Mouse (Mus musculus) liver, embryonic 16.5 days (tissue): Measurements from ENCODE around the gene 9530053A07Rik. TPM values are rescaled to one million over a fixed set of nuclear protein-coding genes. Genes with fewer than 3 reads are reported as not detected.
"Not testable (repeated sequence)": the region's sequence is repeated elsewhere in the genome, so short reads cannot be mapped to it uniquely, and the experiment has no call there.

ENCODE experiments used
- ATAC-seq: fragments of 200-750 bp; cut with Nextera tagmentation; 2 replicates; pipeline ENCODE4 v1.8.0; 2017; ENCODE audit warnings: low read depth, mild to moderate bottlenecking, moderate number of reproducible peaks, moderate library complexity
- H3K27ac ChIP-seq: fragments of 300-500 bp; sonication (generic); 2 replicates; pipeline ENCODE4 v1.5.1; 2014; ENCODE audit warnings: mild to moderate bottlenecking, low read length
- H3K27me3 ChIP-seq: fragments of 300-500 bp; sonication (generic); 2 replicates; pipeline ENCODE4 v1.6.1; 2014; ENCODE audit warnings: low read depth, low read length, mixed read lengths; ENCODE audit not compliant: control insufficient read depth, insufficient read depth
- H3K36me3 ChIP-seq: fragments of 300-500 bp; sonication (generic); 2 replicates; pipeline ENCODE4 v1.6.1; 2014; ENCODE audit warnings: mild to moderate bottlenecking; ENCODE audit not compliant: control insufficient read depth, insufficient read depth
- H3K4me1 ChIP-seq: fragments of 300-500 bp; sonication (generic); 2 replicates; pipeline ENCODE4 v1.6.1; 2014; ENCODE audit warnings: low read depth, low read length, mixed read lengths; ENCODE audit not compliant: control insufficient read depth
- H3K4me2 ChIP-seq: fragments of 300-500 bp; sonication (generic); 2 replicates; pipeline ENCODE4 v1.6.1; 2014; ENCODE audit warnings: low read depth, low read length, mixed read lengths
- H3K4me3 ChIP-seq: fragments of 300-500 bp; sonication (generic); 2 replicates; pipeline ENCODE4 v1.5.1; 2014; ENCODE audit warnings: low read depth, mild to moderate bottlenecking, low read length
- H3K9ac ChIP-seq: fragments of 300-500 bp; sonication (generic); 2 replicates; pipeline ENCODE4 v1.6.1; 2014; ENCODE audit warnings: low read depth, low read length
- H3K9me3 ChIP-seq: fragments of 300-500 bp; sonication (generic); replicated peaks from 2 replicates; pipeline ENCODE4 v1.6.1; 2016; ENCODE audit warnings: low read length; ENCODE audit not compliant: control insufficient read depth
- WGBS: fragments of 180-500 bp; shearing (Covaris S2); extraction: QIAGEN DNeasy Blood & Tissue Kit; methylation state at CpG from one replicate; pipeline ENCODE4 v1.1.7; 2014; ENCODE audit not compliant: insufficient replicate concordance; 5-methylcytosine and 5-hydroxymethylcytosine counted together
- polyA plus RNA-seq: library from polyadenylated mRNA; unstranded; fragments of >200 nt; fragmentation: Nextera tagmentation; extraction: Ambion mirVana; gene quantifications from 2 replicates; pipeline ENCODE4 v1.2.1, GENCODE M21; 2015

9530053A07Rik gene
- polyA plus RNA-seq, 1 experiment from 2014 or later = not detected

DNA sequence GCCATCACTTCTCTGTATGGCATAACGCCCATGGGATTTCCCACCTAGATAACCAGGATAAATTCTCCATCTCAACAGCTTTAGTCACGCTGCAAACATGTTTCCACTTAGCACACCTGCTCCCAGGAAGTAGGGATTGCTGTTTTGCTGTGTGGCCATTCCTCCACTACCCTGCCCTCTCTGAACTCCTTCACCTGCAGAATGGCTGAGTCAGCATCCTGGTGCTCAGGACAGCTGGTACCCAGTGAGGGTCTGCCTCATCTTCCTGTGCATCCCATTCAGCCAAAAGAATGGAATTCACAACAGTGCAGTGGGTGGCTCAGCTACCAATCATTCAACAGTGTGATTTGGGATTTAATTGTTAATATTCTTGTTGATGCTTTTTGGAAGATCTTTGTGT lies 14.6 kb upstream of the 9530053A07Rik start:
- no peak overlapping the region for H3K4me2 ChIP-seq
- H3K36me3 ChIP-seq = no peaks in the 10 kb centered on the region
- ATAC-seq = no peak
- WGBS = 61% methylated on average over 2 of the region's 2 CpGs
- no peak overlapping the region for H3K27ac ChIP-seq
- no peaks in the 10 kb centered on the region for H3K9me3 ChIP-seq
- no peak overlapping the region for H3K9ac ChIP-seq
- no peaks in the 10 kb centered on the region for H3K4me1 ChIP-seq
- no peak overlapping the region for H3K4me3 ChIP-seq
- no peaks in the 10 kb centered on the region for H3K27me3 ChIP-seq

DNA sequence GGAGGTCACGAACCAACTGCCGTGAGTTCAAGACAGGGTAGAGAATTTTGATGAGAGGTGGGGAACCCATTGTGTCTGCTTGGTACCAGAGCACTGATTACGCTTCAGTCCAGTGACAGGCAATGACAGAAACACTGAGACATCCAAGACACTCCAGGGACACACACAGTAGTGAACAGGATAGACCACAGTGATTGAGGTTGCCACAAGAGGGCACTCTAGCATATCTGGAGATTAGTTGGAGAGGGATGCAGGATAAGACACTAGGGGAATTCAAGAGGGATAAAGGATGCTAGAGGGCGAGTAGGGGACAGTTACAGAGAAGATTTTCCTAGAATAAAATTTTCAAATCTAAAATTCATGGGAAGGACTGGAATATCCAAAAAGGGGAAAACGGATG lies 8.3 kb downstream of the 9530053A07Rik start:
- Histone ChIP-seq H3K4me1 (no peaks in the 10 kb centered on the region), H3K4me2 (no peak overlapping the region), H3K27ac (no peak overlapping the region), H3K4me3 (no peak overlapping the region), H3K9me3 (no peaks in the 10 kb centered on the region), H3K9ac (no peak overlapping the region), H3K36me3 (no peaks in the 10 kb centered on the region), H3K27me3 (no peaks in the 10 kb centered on the region)
- no peak for ATAC-seq
- 46% methylated on average over 5 of the region's 5 CpGs for WGBS

DNA sequence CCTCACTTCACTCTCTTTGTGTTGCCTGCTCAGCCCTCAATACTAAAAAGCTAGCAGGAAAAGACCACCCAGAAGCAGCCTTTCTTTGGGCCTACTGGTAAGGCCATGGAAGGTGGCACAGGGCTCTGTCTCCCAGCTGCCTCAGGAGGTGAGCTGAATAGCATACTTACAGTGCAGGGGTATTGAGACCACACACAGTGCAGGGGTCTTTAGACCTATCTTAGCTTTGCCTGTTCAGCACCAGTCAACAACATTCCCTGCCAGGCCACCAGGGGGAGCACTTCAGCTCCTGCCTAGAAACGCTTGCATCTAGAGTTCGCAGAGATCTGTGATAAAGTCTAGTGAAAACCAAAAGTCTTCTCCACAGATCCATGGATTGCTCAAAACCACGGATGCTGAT lies 19.0 kb downstream of the 9530053A07Rik start:
- H3K9me3 ChIP-seq = no peaks in the 10 kb centered on the region
- no peaks in the 10 kb centered on the region for H3K4me1 ChIP-seq
- no peaks in the 10 kb centered on the region for H3K36me3 ChIP-seq
- ATAC-seq = no peak
- no peak overlapping the region for H3K4me2 ChIP-seq
- no peaks in the 10 kb centered on the region for H3K27me3 ChIP-seq
- H3K4me3 ChIP-seq = no peak overlapping the region
- no peak overlapping the region for H3K9ac ChIP-seq
- WGBS = 3% methylated on average over 3 of the region's 3 CpGs
- no peak overlapping the region for H3K27ac ChIP-seq

DNA sequence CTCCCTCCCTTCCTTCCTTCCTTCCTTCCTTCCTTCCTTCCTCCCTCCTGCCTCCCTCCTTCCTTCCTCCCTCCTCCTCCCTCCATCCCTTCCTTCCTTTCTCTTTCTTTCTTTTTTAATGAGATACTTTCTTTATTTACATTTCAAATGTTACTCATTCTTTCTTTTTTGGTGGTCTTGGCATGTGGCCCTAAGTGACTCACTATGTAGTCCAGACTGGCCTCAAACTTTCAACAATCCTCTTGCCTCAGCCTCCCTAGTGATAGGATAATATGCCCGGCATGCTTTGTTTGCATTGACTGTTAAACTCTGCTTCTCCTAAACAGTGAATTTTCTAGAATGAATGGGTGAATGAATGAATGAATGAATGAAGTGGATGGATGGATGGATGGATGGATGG lies 20.6 kb downstream of the 9530053A07Rik start:
- Histone ChIP-seq H3K27ac (no peak overlapping the region), H3K27me3 (no peaks in the 10 kb centered on the region), H3K4me2 (no peak overlapping the region), H3K9me3 (no peaks in the 10 kb centered on the region), H3K4me3 (no peak overlapping the region), H3K4me1 (no peaks in the 10 kb centered on the region), H3K9ac (no peak overlapping the region), H3K36me3 (no peaks in the 10 kb centered on the region)
- no peak for ATAC-seq
- 64% methylated on average over 1 of the region's 1 CpGs for WGBS

GRCm38 (mm10) chr7:28151584-28152221 lies 22.4 kb downstream of the 9530053A07Rik start:
- H3K4me1 ChIP-seq = no peaks in the 10 kb centered on the region
- 10% methylated on average over 13 of the region's 13 CpGs for WGBS
- H3K4me2 ChIP-seq = no peak overlapping the region

DNA sequence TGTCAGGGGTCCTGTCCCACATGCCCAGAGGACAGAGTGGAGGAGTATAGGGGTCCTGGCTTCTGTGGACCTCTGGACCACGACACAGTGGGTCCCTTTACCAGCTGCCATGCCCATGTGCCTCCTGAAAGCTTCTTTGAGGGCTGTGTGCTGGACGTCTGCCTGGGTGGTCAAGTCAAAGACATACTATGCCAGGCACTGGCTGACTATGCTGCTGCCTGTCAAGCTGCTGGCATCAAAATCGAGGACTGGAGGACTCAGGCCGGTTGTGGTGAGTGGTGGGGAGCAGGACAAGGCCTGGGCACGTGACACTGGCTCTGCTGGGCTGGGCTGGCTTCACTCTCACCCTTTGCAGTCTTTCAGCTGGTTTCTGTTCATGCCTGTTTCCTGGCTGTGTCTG lies 24.3 kb downstream of the 9530053A07Rik start:
- H3K36me3 ChIP-seq, ATAC-seq, H3K9ac ChIP-seq, H3K9me3 ChIP-seq, H3K4me2 ChIP-seq, H3K27me3 ChIP-seq, H3K4me3 ChIP-seq, H3K4me1 ChIP-seq, H3K27ac ChIP-seq: not testable (repeated sequence)
- whole genome bisulfite sequencing = 12% methylated on average over 5 of the region's 5 CpGs

More at GRCm38 (mm10) chr7:28151584-28152221, 22.4 kb downstream of the 9530053A07Rik start:
- Histone ChIP-seq H3K27me3 (no peaks in the 10 kb centered on the region), H3K9me3 (no peaks in the 10 kb centered on the region), H3K4me3 (no peak overlapping the region), H3K9ac (no peak overlapping the region), H3K36me3 (no peaks in the 10 kb centered on the region), H3K27ac (no peak overlapping the region)
- ATAC-seq = no peak

- H3K4me1 ChIP-seq = no peaks in the 10 kb centered on the region
- 28% methylated on average over 6 of the region's 6 CpGs for WGBS
- no peak overlapping the region for H3K27ac ChIP-seq
- H3K9ac ChIP-seq = no peak overlapping the region
- no peaks in the 10 kb centered on the region for H3K36me3 ChIP-seq
- ATAC-seq = no peak
- no peak overlapping the region for H3K4me3 ChIP-seq
- H3K27me3 ChIP-seq = no peaks in the 10 kb centered on the region
- no peak overlapping the region for H3K4me2 ChIP-seq
- H3K9me3 ChIP-seq = no peaks in the 10 kb centered on the region
Measured at GRCm38 (mm10) chr7:28159292-28159691, 30.0 kb downstream of the 9530053A07Rik start.

- Histone ChIP-seq H3K27ac (no peak overlapping the region), H3K4me1 (no peaks in the 10 kb centered on the region), H3K27me3 (no peaks in the 10 kb centered on the region), H3K4me3 (no peak overlapping the region), H3K36me3 (no peaks in the 10 kb centered on the region), H3K4me2 (no peak overlapping the region), H3K9ac (no peak overlapping the region), H3K9me3 (no peaks in the 10 kb centered on the region)
- 70% methylated on average over 3 of the region's 3 CpGs for WGBS
- ATAC-seq = no peak
Measured at GRCm38 (mm10) chr7:28159893-28160292, 30.6 kb downstream of the 9530053A07Rik start.

DNA sequence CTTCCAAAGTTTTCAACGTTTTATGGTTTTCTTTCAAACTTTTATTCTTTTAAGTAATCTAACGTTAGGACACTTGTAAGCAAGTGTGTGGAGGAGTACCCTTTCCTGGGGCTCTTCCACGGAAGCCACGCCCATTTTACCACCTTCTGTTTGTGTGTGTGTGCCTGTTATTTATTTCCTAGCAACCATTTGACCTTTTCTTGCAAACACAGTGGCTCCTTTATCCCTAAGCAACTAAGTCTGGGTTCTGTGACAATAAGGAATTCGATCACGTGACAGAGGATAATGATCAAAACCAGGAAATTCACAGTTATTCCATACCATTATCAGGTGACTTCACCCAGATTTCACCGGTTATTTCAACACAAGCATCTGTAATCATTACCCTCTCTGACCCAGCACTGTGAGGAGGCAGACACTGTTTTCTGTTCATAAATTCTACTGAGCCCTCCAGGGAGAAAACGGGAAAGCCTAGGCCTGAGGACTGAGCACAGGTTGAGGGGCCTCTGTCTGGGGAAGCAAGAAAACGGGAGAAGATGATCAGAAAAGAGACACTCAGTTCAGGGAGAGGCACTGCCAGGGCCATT lies 32.0 kb downstream of the 9530053A07Rik start:
- ATAC-seq = no peak
- no peak overlapping the region for H3K4me2 ChIP-seq
- no peak overlapping the region for H3K27ac ChIP-seq

More for the DNA sequence above, 32.0 kb downstream of the 9530053A07Rik start:
- Histone ChIP-seq H3K36me3 (no peaks in the 10 kb centered on the region), H3K4me1 (no peaks in the 10 kb centered on the region), H3K9me3 (peaks cover 4% of the 10 kb centered on the region), H3K9ac (no peak overlapping the region), H3K27me3 (no peaks in the 10 kb centered on the region), H3K4me3 (no peak overlapping the region)
- 46% methylated on average over 9 of the region's 9 CpGs for WGBS
